Mouse (Mus musculus): ENCODE measurements around the gene Tgtp2.

DNA sequence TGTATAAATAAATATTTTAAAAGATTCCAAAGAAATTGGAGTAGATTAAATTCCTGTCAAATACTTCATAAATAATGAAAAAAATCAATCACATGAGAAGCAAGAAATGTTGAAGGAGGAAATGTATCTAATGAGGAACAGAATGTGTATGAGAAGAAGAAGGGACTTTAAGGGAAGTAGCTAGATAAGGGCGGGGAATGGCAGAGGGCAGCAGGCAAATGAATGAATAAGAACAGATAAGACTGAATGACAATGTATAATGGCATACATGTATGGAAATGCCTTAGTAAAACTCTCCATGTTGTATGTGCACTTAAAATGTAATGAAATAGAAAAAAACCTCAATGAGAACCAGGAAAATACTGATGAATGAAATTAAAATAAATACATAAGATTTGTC lies 4.4 kb upstream of the Tgtp2 start:
- no peak for TF ChIP-seq EP300 (optimal IDR thresholded peaks at IDR 0.05)
- no peak for TF ChIP-seq CTCF (IDR thresholded peaks at IDR 0.05; ENCODE audit: low read depth)

All from stomach, postnatal 0 days (tissue).